Mouse (Mus musculus) limb, embryonic 11.5 days (tissue): ENCODE measurements around the gene Rmnd1. TPM values are rescaled to one million over a fixed set of nuclear protein-coding genes. Genes with fewer than 3 reads are reported as not detected.

Source experiments
- ATAC-seq: fragments of 200-750 bp; cut with Nextera tagmentation; 2 replicates; pipeline ENCODE4 v1.8.0; 2017; ENCODE audit warnings: low read depth; ENCODE audit not compliant: insufficient number of reproducible peaks, low FRiP score, low TSS enrichment
- DNase-seq: peaks from one replicate; pipeline ENCODE4 v3.0.0-alpha.2; 2015; ENCODE audit warnings: low spot score
- H3K27ac ChIP-seq: fragments of 300-500 bp; sonication (generic); replicated peaks from 2 replicates; pipeline ENCODE4 v1.5.1; 2014; ENCODE audit warnings: low read depth, mild to moderate bottlenecking, low read length
- H3K27me3 ChIP-seq: fragments of 300-500 bp; sonication (generic); 2 replicates; pipeline ENCODE4 v1.6.1; 2014; ENCODE audit warnings: mild to moderate bottlenecking, low read length, mixed read lengths; ENCODE audit not compliant: control insufficient read depth, insufficient read depth
- H3K36me3 ChIP-seq: fragments of 300-500 bp; sonication (generic); 2 replicates; pipeline ENCODE4 v1.6.1; 2014; ENCODE audit warnings: mild to moderate bottlenecking, low read length, moderate library complexity, mixed read lengths; ENCODE audit not compliant: control insufficient read depth, insufficient read depth
- H3K4me1 ChIP-seq: fragments of 300-500 bp; sonication (generic); 2 replicates; pipeline ENCODE4 v1.6.1; 2014; ENCODE audit warnings: low read length, mixed read lengths; ENCODE audit not compliant: control insufficient read depth, insufficient read depth
- H3K4me2 ChIP-seq: fragments of 300-500 bp; sonication (generic); 2 replicates; pipeline ENCODE4 v1.6.1; 2014; ENCODE audit warnings: low read depth, mild to moderate bottlenecking, moderate library complexity; ENCODE audit not compliant: severe bottlenecking
- H3K4me3 ChIP-seq: fragments of 300-500 bp; sonication (generic); 2 replicates; pipeline ENCODE4 v1.5.1; 2014; ENCODE audit warnings: low read depth, low read length
- H3K9ac ChIP-seq: fragments of 300-500 bp; sonication (generic); 2 replicates; pipeline ENCODE4 v1.6.1; 2014; ENCODE audit warnings: mild to moderate bottlenecking, low read length
- H3K9me3 ChIP-seq: fragments of 300-500 bp; sonication (generic); 2 replicates; pipeline ENCODE4 v1.6.1; 2016; ENCODE audit warnings: low read length; ENCODE audit not compliant: control insufficient read depth
- WGBS: fragments of 180-500 bp; shearing (Covaris S2); extraction: QIAGEN DNeasy Blood & Tissue Kit; methylation state at CpG from one replicate; pipeline ENCODE4 v1.1.7; 2014; 5-methylcytosine and 5-hydroxymethylcytosine counted together
- polyA plus RNA-seq: library from polyadenylated mRNA; unstranded; fragments of >200 nt; fragmentation: Nextera tagmentation; extraction: Ambion mirVana; gene quantifications from 2 replicates; pipeline ENCODE4 v1.2.1, GENCODE M21; 2014

Gene Rmnd1
- 54.2 and 59.1 TPM in 2 replicates for polyA plus RNA-seq

GRCm38 (mm10) chr10:4432123-4432931 lies at the start of gene Rmnd1, which contains the start of gene Armt1:
TSS of gene Rmnd1 (minus strand) at chr10:4432388.
TSS of gene Armt1 (plus strand) at chr10:4432467.
- H3K4me2 ChIP-seq: peak within 1 kb of the TSS; percentile 64
- 0 out of 2 replicates have a peak, but pooled peaks cover 2% of the 10 kb centered on the region for H3K4me1 ChIP-seq
- no peaks in the 10 kb centered on the region for H3K9me3 ChIP-seq
- ATAC-seq (peak; percentile 97), DNase-seq (peak; percentile 96)
- 0 out of 2 replicates have a peak within 1 kb of the TSS, but pooled peaks have one; percentile 2 for H3K27ac ChIP-seq
- under 1% methylated on average over 74 of the region's 75 CpGs for WGBS
- H3K9ac ChIP-seq: peak within 1 kb of the TSS; percentile 67
- no peaks in the 10 kb centered on the region; the same call in 1 of the 2 replicates for H3K36me3 ChIP-seq
- H3K27me3 ChIP-seq: no peaks in the 10 kb centered on the region
- H3K4me3 ChIP-seq: peak within 1 kb of the TSS; percentile 57

DNA sequence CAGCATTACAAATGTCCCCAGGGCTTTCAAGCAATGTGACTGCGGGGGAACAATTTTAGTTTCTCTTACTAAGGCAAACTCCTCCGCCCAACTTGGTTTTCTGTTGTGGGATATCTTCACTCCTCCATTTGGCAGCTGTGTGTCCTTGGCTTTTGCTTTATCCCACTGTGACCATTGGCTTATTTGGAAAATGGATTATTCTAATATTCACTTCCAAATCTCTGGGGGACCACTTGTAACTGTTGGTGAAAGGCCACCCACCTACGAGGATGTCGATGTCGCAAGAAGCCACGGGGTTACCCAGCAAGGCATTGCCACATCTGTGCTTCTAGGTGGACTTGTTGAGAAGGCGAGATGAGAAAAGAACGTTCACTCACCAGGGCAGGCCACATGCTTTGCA lies 49.5 kb upstream of the Rmnd1 start:
- Histone ChIP-seq H3K4me1 (0 out of 2 replicates have a peak, but pooled peaks cover 4% of the 10 kb centered on the region), H3K4me2 (no peak overlapping the region), H3K9me3 (no peaks in the 10 kb centered on the region), H3K27ac (no peak overlapping the region), H3K27me3 (no peaks in the 10 kb centered on the region), H3K4me3 (no peak overlapping the region), H3K36me3 (no peaks in the 10 kb centered on the region), H3K9ac (no peak overlapping the region)
- 82% methylated on average over 8 of the region's 8 CpGs for WGBS
- DNase-seq: no peak
- ATAC-seq: no peak

- Histone ChIP-seq H3K9ac (no peak overlapping the region), H3K27ac (no peak overlapping the region), H3K36me3 (no peaks in the 10 kb centered on the region), H3K4me3 (no peak overlapping the region), H3K27me3 (no peaks in the 10 kb centered on the region), H3K4me1 (0 out of 2 replicates have a peak, but pooled peaks cover 4% of the 10 kb centered on the region), H3K9me3 (no peaks in the 10 kb centered on the region), H3K4me2 (no peak overlapping the region)
- DNase-seq: no peak
- 29% methylated on average over 3 of the region's 3 CpGs for WGBS
- 0 out of 2 replicates have a peak, but pooled peaks have one; percentile 57 for ATAC-seq
These were observed 48.7 kb upstream of the Rmnd1 start for GRCm38 (mm10) chr10:4480929-4481328.

- Histone ChIP-seq H3K4me3 (no peak overlapping the region), H3K9ac (no peak overlapping the region), H3K27ac (no peak overlapping the region), H3K36me3 (no peaks in the 10 kb centered on the region), H3K27me3 (no peaks in the 10 kb centered on the region), H3K4me1 (no peaks in the 10 kb centered on the region), H3K4me2 (no peak overlapping the region), H3K9me3 (no peaks in the 10 kb centered on the region)
- no peak for ATAC-seq
- no peak for DNase-seq
- WGBS: 88% methylated on average over 5 of the region's 5 CpGs
These were observed 44.4 kb upstream of the Rmnd1 start for GRCm38 (mm10) chr10:4476604-4477003.

DNA sequence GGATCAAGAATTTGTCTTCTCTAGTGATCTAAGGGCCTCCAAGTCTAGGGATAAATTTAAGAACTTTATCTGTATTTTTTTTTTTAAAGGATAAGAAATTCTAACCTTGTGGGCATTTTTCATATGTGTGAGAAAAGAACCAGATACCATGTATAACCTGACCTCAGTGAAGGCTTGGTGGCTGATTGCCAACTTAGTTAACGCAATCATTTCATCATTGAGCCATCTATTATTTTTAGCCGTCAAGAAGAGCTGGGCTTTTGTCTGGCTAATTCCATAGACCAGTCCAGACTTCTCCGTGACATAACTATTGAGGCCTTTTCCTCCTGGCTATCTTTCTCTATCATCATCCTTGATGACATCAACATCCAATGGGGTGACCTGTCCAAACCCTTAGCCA lies 43.2 kb upstream of the Rmnd1 start:
- Histone ChIP-seq H3K27ac (no peak overlapping the region), H3K4me3 (no peak overlapping the region), H3K4me1 (no peaks in the 10 kb centered on the region), H3K9me3 (no peaks in the 10 kb centered on the region), H3K4me2 (no peak overlapping the region), H3K9ac (no peak overlapping the region), H3K36me3 (no peaks in the 10 kb centered on the region), H3K27me3 (no peaks in the 10 kb centered on the region)
- no peak for ATAC-seq
- no peak for DNase-seq
- 94% methylated on average over 3 of the region's 3 CpGs for WGBS

DNA sequence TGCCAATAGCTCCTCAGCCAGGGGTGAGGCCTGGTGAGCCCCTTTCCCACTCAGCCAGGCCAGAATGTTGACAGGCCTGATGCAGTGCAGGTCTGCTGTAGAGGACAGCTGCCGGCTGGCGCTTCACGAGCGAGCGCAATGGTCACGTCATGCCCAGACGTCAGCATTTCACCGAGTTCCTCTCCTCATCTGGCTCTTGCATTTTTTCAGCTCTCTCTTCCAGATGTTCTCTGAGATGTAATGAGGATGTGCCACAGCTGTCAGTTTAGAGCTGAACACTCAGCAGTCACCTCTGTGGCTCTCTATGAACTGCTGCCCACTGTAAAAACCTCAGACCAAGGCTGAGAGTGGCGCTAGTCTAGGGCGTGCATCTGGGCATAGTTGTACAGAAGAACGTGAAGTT lies 41.4 kb upstream of the Rmnd1 start:
- WGBS: 67% methylated on average over 11 of the region's 11 CpGs
- Histone ChIP-seq H3K4me3 (no peak overlapping the region), H3K4me2 (no peak overlapping the region), H3K9ac (no peak overlapping the region), H3K4me1 (no peaks in the 10 kb centered on the region), H3K36me3 (no peaks in the 10 kb centered on the region), H3K27me3 (no peaks in the 10 kb centered on the region), H3K27ac (no peak overlapping the region), H3K9me3 (no peaks in the 10 kb centered on the region)
- DNase-seq (no peak), ATAC-seq (0 out of 2 replicates have a peak, but pooled peaks have one; percentile 47)

DNA sequence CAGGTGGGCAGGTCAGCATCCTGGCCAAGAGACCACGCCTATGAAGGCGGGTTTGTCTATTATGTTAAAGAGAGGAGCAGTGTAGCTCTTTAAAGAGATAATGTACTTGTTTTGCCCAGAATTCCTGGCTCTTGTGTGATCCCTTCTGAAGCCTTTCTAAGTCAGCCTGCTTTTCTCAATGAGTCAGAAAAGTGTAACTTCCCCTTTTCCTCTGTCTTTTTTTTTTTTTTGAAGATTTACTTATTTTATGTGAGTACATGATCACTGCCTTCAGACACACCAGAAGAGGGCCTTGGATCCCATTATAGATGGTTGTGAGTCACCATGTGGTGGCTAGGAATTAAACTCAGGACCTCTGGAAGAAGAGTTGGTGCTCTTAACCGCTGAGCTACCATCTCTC lies 37.2 kb upstream of the Rmnd1 start:
- H3K4me3 ChIP-seq: no peak overlapping the region
- DNase-seq (no peak), ATAC-seq (no peak)
- H3K36me3 ChIP-seq: no peaks in the 10 kb centered on the region
- H3K4me2 ChIP-seq: no peak overlapping the region
- H3K9me3 ChIP-seq: no peaks in the 10 kb centered on the region
- H3K27me3 ChIP-seq: no peaks in the 10 kb centered on the region
- no peak overlapping the region for H3K27ac ChIP-seq
- 89% methylated on average over 3 of the region's 3 CpGs for WGBS
- H3K4me1 ChIP-seq: 0 out of 2 replicates have a peak, but pooled peaks cover 4% of the 10 kb centered on the region
- no peak overlapping the region for H3K9ac ChIP-seq

GRCm38 (mm10) chr10:4465799-4466198 lies 33.6 kb upstream of the Rmnd1 start:
- Histone ChIP-seq H3K4me2 (no peak overlapping the region), H3K27ac (no peak overlapping the region), H3K9ac (no peak overlapping the region), H3K4me1 (0 out of 2 replicates have a peak, but pooled peaks cover 5% of the 10 kb centered on the region), H3K9me3 (no peaks in the 10 kb centered on the region), H3K27me3 (no peaks in the 10 kb centered on the region), H3K4me3 (no peak overlapping the region), H3K36me3 (no peaks in the 10 kb centered on the region)
- 76% methylated on average over 7 of the region's 7 CpGs for WGBS
- DNase-seq: no peak
- no peak for ATAC-seq
